Mouse (Mus musculus) frontal cortex, postnatal 14 days (tissue): Measurements from ENCODE around the gene Gpr176.

Experiments used
- DNase-seq, 2 experiments: peaks; one replicate each; pipeline ENCODE4 v3.0.0; 2022; ENCODE audit warnings: low spot score in 2 of 2

The Gpr176 gene

GRCm38 (mm10) chr2:118245914-118246313 lies 127.3 kb downstream of the Gpr176 start:
- peak; percentile 17 to 65 for DNase-seq

- no peak for DNase-seq
These were observed 137.0 kb downstream of the Gpr176 start for GRCm38 (mm10) chr2:118236196-118236595.

GRCm38 (mm10) chr2:118235614-118236013 lies 137.6 kb downstream of the Gpr176 start:
- DNase-seq, result no peak

DNA sequence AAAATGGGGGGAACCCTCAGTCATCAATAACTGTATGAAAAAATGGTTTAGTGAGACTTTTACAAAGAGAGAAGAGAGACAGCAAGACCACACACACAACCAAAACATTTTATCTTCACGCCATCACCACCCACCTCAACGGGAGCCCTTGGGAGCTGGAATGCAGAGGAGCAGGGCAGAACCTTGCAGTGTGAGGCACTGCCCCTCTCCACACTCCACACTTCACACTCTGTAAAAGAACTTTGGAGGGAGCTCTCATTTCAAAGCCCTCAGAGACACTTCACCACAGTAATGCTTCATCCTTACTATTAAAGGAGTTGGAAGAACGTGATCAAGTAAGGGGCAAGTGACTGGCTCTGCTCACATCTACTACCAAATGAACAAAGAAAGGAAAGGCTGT lies 142.7 kb downstream of the Gpr176 start:
- DNase-seq, result no peak

DNA sequence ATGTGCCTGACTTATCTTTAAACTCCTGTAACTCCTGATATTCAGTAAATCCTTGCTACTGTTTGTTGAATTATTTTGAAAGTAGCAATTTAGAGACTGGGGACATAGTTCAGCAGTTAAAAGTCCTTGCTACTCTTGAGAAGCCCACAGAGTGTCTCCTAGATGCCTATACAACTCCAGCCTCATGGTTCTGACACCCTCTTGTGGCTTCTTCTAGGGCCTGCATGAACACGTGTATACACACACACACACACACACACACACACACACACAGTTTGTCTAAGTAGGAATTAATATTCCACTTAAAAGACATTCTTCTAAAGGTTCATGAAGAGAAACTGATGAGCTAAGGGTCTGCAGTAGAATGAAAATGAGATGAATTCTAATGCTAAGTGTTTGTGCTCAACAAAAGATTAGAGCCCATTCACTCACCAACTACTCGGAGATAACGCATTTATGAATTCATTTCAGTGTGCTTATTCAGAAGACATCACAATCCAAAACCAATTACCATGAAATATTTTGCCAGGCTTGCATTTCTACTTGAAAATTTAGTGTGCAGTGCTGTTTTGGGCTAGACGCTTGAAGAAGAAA lies 144.6 kb downstream of the Gpr176 start:
- no peak for DNase-seq
